Mouse (Mus musculus): ENCODE measurements around the gene Als2.

DNA sequence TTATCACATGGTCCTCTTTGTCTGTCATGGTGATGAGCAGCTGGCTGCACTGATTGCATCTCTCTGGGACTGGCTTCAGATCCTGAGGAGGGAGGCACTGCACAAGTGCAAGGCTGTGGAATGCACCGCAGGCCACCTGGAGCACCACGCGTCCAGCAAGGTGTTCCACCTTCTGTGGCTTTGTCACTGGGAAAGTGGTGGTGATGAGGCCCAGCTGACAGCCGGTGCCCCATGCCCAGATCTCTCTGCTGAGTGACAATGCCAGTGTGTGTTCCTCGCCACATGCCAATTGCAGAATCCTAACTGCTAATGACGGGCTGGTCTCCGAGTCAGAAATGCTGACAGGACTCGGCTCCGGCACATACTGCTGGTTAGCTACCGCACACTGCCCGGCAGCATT lies 21.6 kb downstream of the Als2 start:
- TF ChIP-seq CTCF (IDR thresholded peaks at IDR 0.05; ENCODE audit: extremely low read depth, insufficient read depth, low read length) (no peak), POLR2A (IDR thresholded peaks at IDR 0.05; ENCODE audit: extremely low read depth, insufficient read depth, low read length) (no peak)

All from cortical plate, adult 2 months (tissue).